Mouse (Mus musculus): ENCODE data around the gene Opcml. TPM values are rescaled to one million over a fixed set of nuclear protein-coding genes. Genes with fewer than 3 reads are reported as not detected.

Gene Opcml
- polyA plus RNA-seq, 1 experiment, result 0.04 TPM

DNA sequence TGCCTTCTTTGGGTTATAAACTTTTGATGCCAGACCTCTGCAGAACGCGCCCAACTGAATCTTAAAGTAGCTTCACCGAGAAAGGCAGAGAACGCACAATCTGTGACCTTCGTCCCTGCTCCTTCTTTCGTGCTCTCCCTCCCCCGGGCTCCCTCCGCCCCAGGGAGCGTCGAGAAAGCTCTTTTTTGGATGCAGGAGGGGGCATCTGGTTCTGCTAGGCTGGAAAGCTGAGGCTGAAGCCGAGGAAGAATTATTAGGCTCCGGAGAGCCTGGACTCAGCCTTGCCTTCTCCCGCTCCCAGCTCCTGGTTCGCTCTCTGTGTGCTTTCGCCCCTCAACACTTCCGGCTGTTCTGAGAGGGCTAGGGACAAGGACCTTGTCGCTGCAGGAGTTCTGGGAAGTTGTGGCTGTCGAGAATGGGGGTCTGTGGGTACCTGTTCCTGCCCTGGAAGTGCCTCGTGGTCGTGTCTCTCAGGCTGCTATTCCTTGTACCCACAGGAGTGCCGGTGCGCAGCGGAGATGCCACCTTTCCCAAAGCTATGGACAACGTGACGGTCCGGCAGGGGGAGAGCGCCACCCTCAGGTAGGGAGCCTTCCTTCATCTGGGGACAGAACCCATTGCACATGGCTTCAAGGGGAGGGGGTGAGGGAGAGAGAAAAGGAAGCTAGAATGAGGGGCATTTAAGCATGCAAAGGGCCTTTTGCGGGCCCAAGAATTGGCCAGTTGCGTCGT, 613.4 kb downstream of the Opcml start:
- Histone ChIP-seq H3K36me3 (ENCODE audit: control insufficient read depth, insufficient read depth, low read length) (no peaks in the 10 kb centered on the region), H3K4me1 (ENCODE audit: control insufficient read depth, insufficient read depth, insufficient read length, low read length) (no peaks in the 10 kb centered on the region), H3K27me3 (ENCODE audit: control insufficient read depth, insufficient read depth, low read length) (no peaks in the 10 kb centered on the region), H3K27ac (ENCODE audit: insufficient read depth, low read depth, low read length) (no peak overlapping the region), H3K4me3 (ENCODE audit: low read depth, low read length) (no peak overlapping the region)
- TF ChIP-seq CTCF (IDR thresholded peaks at IDR 0.05; ENCODE audit: extremely low read depth, insufficient read length, insufficient replicate concordance, low read depth, low read length) (no peak), POLR2A (IDR thresholded peaks at IDR 0.05; ENCODE audit: low read depth, low read length) (no peak)
- WGBS, result 8% methylated on average over 30 of the region's 30 CpGs

DNA sequence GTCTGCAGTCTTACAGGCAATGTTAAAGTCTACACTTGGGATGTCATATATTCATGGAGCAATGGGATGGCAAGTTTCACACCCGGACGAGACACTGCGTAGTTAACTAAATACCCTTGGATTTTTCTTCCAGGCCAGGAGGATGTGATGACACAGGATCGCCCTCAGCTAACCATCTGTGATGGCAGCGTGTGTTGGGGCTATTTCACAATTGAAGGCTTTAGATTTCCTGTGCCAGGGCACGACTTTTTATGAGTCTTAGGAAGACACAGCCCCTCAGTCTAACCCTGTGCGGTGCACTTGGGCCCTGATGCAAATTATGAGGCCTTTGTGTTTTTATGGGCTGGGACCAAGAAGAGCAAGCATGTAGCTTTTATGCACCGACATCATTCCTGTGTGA, 614.0 kb downstream of the Opcml start:
- no peaks in the 10 kb centered on the region for H3K4me1 ChIP-seq (ENCODE audit: control insufficient read depth, insufficient read depth, insufficient read length, low read length)
- no peak overlapping the region for H3K4me3 ChIP-seq (ENCODE audit: low read depth, low read length)
- H3K36me3 ChIP-seq (ENCODE audit: control insufficient read depth, insufficient read depth, low read length), result no peaks in the 10 kb centered on the region
- H3K27me3 ChIP-seq (ENCODE audit: control insufficient read depth, insufficient read depth, low read length), result no peaks in the 10 kb centered on the region
- no peak overlapping the region for H3K27ac ChIP-seq (ENCODE audit: insufficient read depth, low read depth, low read length)
- TF ChIP-seq POLR2A (IDR thresholded peaks at IDR 0.05; ENCODE audit: low read depth, low read length), result no peak
- WGBS, result 68% methylated on average over 8 of the region's 8 CpGs

DNA sequence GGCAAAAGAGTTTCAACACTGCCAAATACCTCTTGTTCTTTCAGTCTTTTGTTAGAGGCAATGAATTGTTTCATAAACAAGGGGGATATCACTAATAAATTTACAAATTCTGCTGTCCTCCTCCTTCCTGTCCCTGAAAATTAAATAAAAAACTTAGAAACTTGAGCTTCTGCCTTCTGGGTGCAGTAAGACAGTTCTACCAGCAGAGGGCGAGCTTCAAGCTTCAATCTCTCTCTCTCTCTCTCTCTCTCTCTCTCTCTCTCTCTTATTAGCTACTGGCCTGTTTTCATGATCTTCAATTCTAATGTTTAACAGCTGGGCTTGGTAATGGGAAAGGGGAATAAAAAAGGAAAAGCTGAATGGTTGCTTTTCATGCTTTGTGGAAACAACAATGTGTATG, 615.2 kb downstream of the Opcml start:
- H3K27me3 ChIP-seq (ENCODE audit: control insufficient read depth, insufficient read depth, low read length), result no peaks in the 10 kb centered on the region
- H3K4me1 ChIP-seq (ENCODE audit: control insufficient read depth, insufficient read depth, insufficient read length, low read length), result no peaks in the 10 kb centered on the region
- no peaks in the 10 kb centered on the region for H3K36me3 ChIP-seq (ENCODE audit: control insufficient read depth, insufficient read depth, low read length)
- H3K27ac ChIP-seq (ENCODE audit: insufficient read depth, low read depth, low read length), result no peak overlapping the region
- 0% methylated on average over 1 of the region's 1 CpGs for WGBS
- no peak for TF ChIP-seq POLR2A (IDR thresholded peaks at IDR 0.05; ENCODE audit: low read depth, low read length)
- H3K4me3 ChIP-seq (ENCODE audit: low read depth, low read length), result no peak overlapping the region

DNA sequence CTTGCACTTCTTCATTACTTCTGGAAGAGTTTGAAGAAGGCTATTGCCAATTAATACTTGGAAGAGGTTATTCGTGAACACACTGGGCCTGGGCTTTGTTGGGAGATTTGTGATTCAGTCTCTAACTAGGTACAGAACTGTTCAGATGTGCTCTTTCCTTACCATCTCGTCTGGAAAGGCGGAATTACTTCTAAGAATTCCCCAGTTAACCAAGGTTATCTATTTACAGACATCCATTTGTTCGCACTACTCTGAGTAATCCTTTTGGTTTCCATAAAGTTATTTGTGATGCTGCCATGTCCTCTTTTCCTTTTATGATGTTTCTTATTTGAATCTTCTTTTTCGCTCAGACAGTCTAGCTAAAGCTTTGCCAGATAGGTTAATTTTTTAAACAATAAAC, 630.2 kb downstream of the Opcml start:
- Histone ChIP-seq H3K4me1 (ENCODE audit: control insufficient read depth, insufficient read depth, insufficient read length, low read length) (no peaks in the 10 kb centered on the region), H3K4me3 (ENCODE audit: low read depth, low read length) (no peak overlapping the region), H3K27me3 (ENCODE audit: control insufficient read depth, insufficient read depth, low read length) (no peaks in the 10 kb centered on the region), H3K27ac (ENCODE audit: insufficient read depth, low read depth, low read length) (no peak overlapping the region), H3K36me3 (ENCODE audit: control insufficient read depth, insufficient read depth, low read length) (no peaks in the 10 kb centered on the region)
- TF ChIP-seq POLR2A (IDR thresholded peaks at IDR 0.05; ENCODE audit: low read depth, low read length), result no peak
- TF ChIP-seq CTCF (IDR thresholded peaks at IDR 0.05; ENCODE audit: extremely low read depth, insufficient read length, insufficient replicate concordance, low read depth, low read length), result no peak
- 80% methylated on average over 5 of the region's 5 CpGs for WGBS

DNA sequence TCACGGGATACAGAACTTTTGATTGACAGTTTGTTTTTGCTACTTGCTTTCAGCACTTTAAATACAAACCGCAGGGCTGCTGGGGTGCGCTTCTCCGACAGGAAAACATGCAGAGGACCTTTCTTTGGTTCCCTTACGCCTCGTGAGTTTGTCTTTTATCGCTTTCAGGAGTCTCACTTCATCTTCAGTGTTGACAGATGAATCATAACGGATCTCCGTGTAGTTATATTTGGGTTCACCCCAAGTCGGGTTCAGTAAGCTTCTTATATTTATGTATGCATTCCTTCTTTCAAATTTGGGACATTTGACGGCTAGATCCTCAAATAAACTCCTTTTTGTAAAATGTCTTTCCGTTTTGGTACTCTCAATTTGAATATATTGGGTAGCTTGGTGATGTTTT, 632.8 kb downstream of the Opcml start:
- no peaks in the 10 kb centered on the region for H3K27me3 ChIP-seq (ENCODE audit: control insufficient read depth, insufficient read depth, low read length)

DNA sequence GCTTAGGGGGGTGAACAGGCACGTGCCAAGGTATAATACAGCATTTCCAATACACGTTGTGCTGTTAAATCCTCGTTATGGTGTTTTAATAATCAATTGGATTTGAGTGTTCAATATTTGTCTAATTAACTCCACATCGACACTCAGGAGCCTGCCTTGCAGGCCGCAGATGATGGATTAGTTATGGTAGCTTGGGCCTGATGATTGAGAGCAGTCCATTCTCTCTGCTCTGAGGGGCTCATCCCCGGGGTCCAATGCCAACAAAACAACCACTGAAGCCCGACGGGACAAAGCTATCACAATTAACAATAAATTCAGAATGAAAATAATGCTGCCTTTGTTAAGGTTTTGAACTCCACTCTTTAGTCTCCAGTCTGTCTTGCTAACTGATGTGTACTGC, 641.6 kb downstream of the Opcml start:
- no peak overlapping the region for H3K27ac ChIP-seq (ENCODE audit: insufficient read depth, low read depth, low read length)
- H3K4me1 ChIP-seq (ENCODE audit: control insufficient read depth, insufficient read depth, insufficient read length, low read length), result no peaks in the 10 kb centered on the region
- WGBS, result 75% methylated on average over 8 of the region's 8 CpGs
- H3K4me3 ChIP-seq (ENCODE audit: low read depth, low read length), result no peak overlapping the region
- no peaks in the 10 kb centered on the region for H3K27me3 ChIP-seq (ENCODE audit: control insufficient read depth, insufficient read depth, low read length)
- TF ChIP-seq CTCF (IDR thresholded peaks at IDR 0.05; ENCODE audit: extremely low read depth, insufficient read length, insufficient replicate concordance, low read depth, low read length), result no peak
- no peak for TF ChIP-seq POLR2A (IDR thresholded peaks at IDR 0.05; ENCODE audit: low read depth, low read length)
- H3K36me3 ChIP-seq (ENCODE audit: control insufficient read depth, insufficient read depth, low read length), result no peaks in the 10 kb centered on the region

More for the DNA sequence above, 632.8 kb downstream of the Opcml start:
- Histone ChIP-seq H3K27ac (ENCODE audit: insufficient read depth, low read depth, low read length) (no peak overlapping the region), H3K36me3 (ENCODE audit: control insufficient read depth, insufficient read depth, low read length) (no peaks in the 10 kb centered on the region), H3K4me1 (ENCODE audit: control insufficient read depth, insufficient read depth, insufficient read length, low read length) (no peaks in the 10 kb centered on the region), H3K4me3 (ENCODE audit: low read depth, low read length) (no peak overlapping the region)
- 68% methylated on average over 12 of the region's 12 CpGs for WGBS
- no peak for TF ChIP-seq POLR2A (IDR thresholded peaks at IDR 0.05; ENCODE audit: low read depth, low read length)
- no peak for TF ChIP-seq CTCF (IDR thresholded peaks at IDR 0.05; ENCODE audit: extremely low read depth, insufficient read length, insufficient replicate concordance, low read depth, low read length)

DNA sequence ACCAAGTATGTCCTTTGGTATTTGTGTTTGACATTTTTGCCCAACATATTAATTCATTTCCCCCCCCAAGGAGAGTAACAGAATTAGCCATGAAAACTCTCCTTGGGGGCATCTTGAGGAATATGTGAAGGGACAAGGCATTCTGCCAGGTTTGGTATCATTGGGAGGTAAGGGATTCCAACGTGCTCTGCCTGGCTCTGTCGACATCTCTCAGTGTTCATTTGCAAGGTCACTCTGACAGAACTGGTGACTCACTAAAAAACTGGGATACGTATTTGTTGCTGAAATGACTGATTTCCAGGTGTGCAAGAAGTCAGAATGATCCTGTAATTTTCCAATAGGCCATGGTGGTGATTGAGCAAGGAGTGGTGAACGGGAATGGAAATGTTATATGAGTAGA, 648.2 kb downstream of the Opcml start:
- Histone ChIP-seq H3K27me3 (ENCODE audit: control insufficient read depth, insufficient read depth, low read length) (no peaks in the 10 kb centered on the region), H3K4me3 (ENCODE audit: low read depth, low read length) (no peak overlapping the region), H3K36me3 (ENCODE audit: control insufficient read depth, insufficient read depth, low read length) (no peaks in the 10 kb centered on the region), H3K4me1 (ENCODE audit: control insufficient read depth, insufficient read depth, insufficient read length, low read length) (no peaks in the 10 kb centered on the region), H3K27ac (ENCODE audit: insufficient read depth, low read depth, low read length) (no peak overlapping the region)
- 77% methylated on average over 4 of the region's 4 CpGs for WGBS
- TF ChIP-seq CTCF (IDR thresholded peaks at IDR 0.05; ENCODE audit: extremely low read depth, insufficient read length, insufficient replicate concordance, low read depth, low read length) (no peak), POLR2A (IDR thresholded peaks at IDR 0.05; ENCODE audit: low read depth, low read length) (no peak)

Measured in small intestine, adult 2 months (tissue).